9 mouse cellular contexts compared by ENCODE assay signal in the genomic region with DNA sequence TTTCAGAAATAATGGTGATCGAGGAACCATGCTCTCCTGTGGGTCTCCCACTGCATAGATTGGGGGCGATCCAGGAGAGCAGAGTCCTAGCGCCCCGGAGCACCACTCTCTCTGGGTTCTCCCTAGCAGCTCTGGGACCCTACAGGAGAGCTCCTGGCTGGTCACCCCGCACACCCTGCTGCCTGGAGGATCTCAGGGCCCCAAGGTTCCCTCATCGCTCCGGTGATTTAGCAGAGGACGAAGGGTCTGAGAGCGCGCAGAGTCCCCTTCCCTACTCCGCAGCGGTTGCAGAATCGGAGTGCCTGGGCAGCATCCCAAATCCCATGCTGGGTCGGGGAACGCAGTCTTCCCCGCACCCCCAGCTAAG. TPM values are rescaled to one million over a fixed set of nuclear protein-coding genes. Genes with fewer than 3 reads are reported as not detected.
DNase-seq lines count a peak whose midpoint lies in the region; ATAC-seq and TF ChIP-seq lines count a peak whose summit lies in the region.
"Had no signal": no experiment of that assay in that cellular context is flagged by ENCODE, and none has a peak within 500 bp of the region (broad histone marks: within the 10 kb centered on the region; RNA-seq: fewer than 3 reads in every experiment).

No protein-coding gene starts in this region.

- peak overlapping the region; percentile 100 for H3K9ac ChIP-seq in heart, adult 2 months (ENCODE audit: low read depth, low read length)
- H3K9ac ChIP-seq in intestine, embryonic 16.5 days (ENCODE audit: low read depth, low read length), result peak overlapping the region; percentile 86

- H3K4me1 ChIP-seq in heart, adult 2 months (ENCODE audit: control insufficient read depth, insufficient read depth, low read length), result peaks cover 7% of the 10 kb centered on the region
- H3K4me1 ChIP-seq in thymus, adult 2 months (replicated peaks; ENCODE audit: control insufficient read depth, insufficient read depth, low read length), result peaks cover 10% of the 10 kb centered on the region; the same call in 1 of the 2 replicates
- 0 out of 2 replicates have a peak, but pooled peaks cover 2% of the 10 kb centered on the region for H3K4me1 ChIP-seq in intestine, embryonic 16.5 days (ENCODE audit: control insufficient read depth, insufficient read depth, low read length)

- TF ChIP-seq CTCF in heart, adult 2 months (IDR thresholded peaks at IDR 0.05), result no peak
- no peak for TF ChIP-seq CTCF in thymus, adult 2 months (IDR thresholded peaks at IDR 0.05; ENCODE audit: borderline replicate concordance, control insufficient read depth, extremely low read depth, insufficient read depth, low read length, poor library complexity)

- peak overlapping the region; percentile 82 for H3K4me3 ChIP-seq in heart, adult 2 months
- peak overlapping the region; percentile 53 for H3K4me3 ChIP-seq in thymus, adult 2 months (ENCODE audit: control insufficient read depth, insufficient read depth, low read length)
- peak overlapping the region; percentile 80 for H3K4me3 ChIP-seq in intestine, embryonic 16.5 days (ENCODE audit: low read length)
- peak overlapping the region; percentile 16 for H3K4me3 ChIP-seq in myocyte

- H3K27me3 ChIP-seq in heart, adult 2 months (ENCODE audit: control insufficient read depth, insufficient read depth, low read length), result no peaks in the 10 kb centered on the region
- H3K27me3 ChIP-seq in thymus, adult 2 months (ENCODE audit: control insufficient read depth, insufficient read depth, low read length), result peaks cover 2% of the 10 kb centered on the region
- H3K27me3 ChIP-seq in intestine, embryonic 16.5 days (replicated peaks; ENCODE audit: control insufficient read depth, insufficient read depth, low read length), result no peaks in the 10 kb centered on the region
- peaks cover 7% of the 10 kb centered on the region for H3K27me3 ChIP-seq in myocyte (ENCODE audit: control insufficient read depth, insufficient read depth, insufficient read length)

- H3ac ChIP-seq in myocyte (ENCODE audit: control insufficient read depth, insufficient read length), result peak overlapping the region; percentile 7

- H3K36me3 ChIP-seq in heart, adult 2 months (ENCODE audit: control insufficient read depth, insufficient read depth, low read length), result peaks cover 7% of the 10 kb centered on the region
- H3K36me3 ChIP-seq in thymus, adult 2 months (ENCODE audit: control insufficient read depth, insufficient read depth, low read length), result no peaks in the 10 kb centered on the region
- H3K36me3 ChIP-seq in intestine, embryonic 16.5 days (ENCODE audit: control insufficient read depth, insufficient read depth, low read length), result no peaks in the 10 kb centered on the region
- no peaks in the 10 kb centered on the region for H3K36me3 ChIP-seq in myocyte (ENCODE audit: control insufficient read depth, insufficient read depth)

- peaks cover 2% of the 10 kb centered on the region for H3K79me2 ChIP-seq in heart, adult 2 months (replicated peaks; ENCODE audit: control insufficient read depth, insufficient read depth, low read length)
- no peaks in the 10 kb centered on the region for H3K79me2 ChIP-seq in myocyte (ENCODE audit: control insufficient read depth, insufficient read depth)

- under 1% methylated on average over 16 of the region's 16 CpGs for WGBS in heart, adult 2 months
- WGBS in thymus, adult 2 months, result 2% methylated on average over 16 of the region's 16 CpGs
- WGBS in intestine, embryonic 16.5 days, result 1% methylated on average over 16 of the region's 16 CpGs

- no peak for DNase-seq in heart, adult 2 months
- no peak for DNase-seq in heart, postnatal 4 days
- DNase-seq in thymus, adult 2 months, result no peak
- no peak for DNase-seq in thymus, postnatal 0 days (ENCODE audit: low spot score)
- DNase-seq in right cerebral cortex, postnatal 14 days, result no peak
- DNase-seq in Muller cell, postnatal 12 days (ENCODE audit: inconsistent ontology term), result no peak

- intact Hi-C loops in heart, adult 2 months (cut with DNase I), result loop anchor here (1.0 to 5.0 kb wide), 6 partner anchors 9 to 205 kb away; a partner anchor contains a TSS

- H3K27ac ChIP-seq in heart, adult 2 months, result peak overlapping the region; percentile 97
- no peak overlapping the region for H3K27ac ChIP-seq in thymus, adult 2 months (ENCODE audit: control insufficient read depth, insufficient read depth, low read length)
- peak overlapping the region; percentile 34 for H3K27ac ChIP-seq in intestine, embryonic 16.5 days (ENCODE audit: low read length)
- H3K27ac ChIP-seq: macrophage had no signal

- no peak for TF ChIP-seq EP300 in heart, adult 2 months (IDR thresholded peaks at IDR 0.05; ENCODE audit: insufficient read depth, low read depth, low read length)

- no peak for TF ChIP-seq POLR2A in heart, adult 2 months (IDR thresholded peaks at IDR 0.05; ENCODE audit: insufficient read depth, low read depth, low read length)
- no peak for TF ChIP-seq POLR2A in thymus, adult 2 months (IDR thresholded peaks at IDR 0.05; ENCODE audit: control insufficient read depth, extremely low read depth, insufficient read depth, low read length, poor library complexity)
- TF ChIP-seq POLR2A in myocyte (IDR thresholded peaks at IDR 0.05; ENCODE audit: insufficient read length, low read depth), result no peak

- peak; percentile 58 for ATAC-seq in intestine, embryonic 16.5 days

- no peaks in the 10 kb centered on the region for H3K9me3 ChIP-seq in intestine, embryonic 16.5 days (ENCODE audit: control insufficient read depth, low read length)

- peak overlapping the region; percentile 62 for H3K4me2 ChIP-seq in intestine, embryonic 16.5 days (ENCODE audit: low read depth, low read length)
- H3K4me2 ChIP-seq in myocyte (ENCODE audit: low read depth), result peak overlapping the region; percentile 69

TF ChIP-seq in myocyte, 11 proteins besides CTCF, POLR2A, EP300 and RAD21:
- TF ChIP-seq MYOG (IDR thresholded peaks at IDR 0.05; ENCODE audit: control insufficient read depth in 1 of 3, insufficient read depth in 1 of 3, insufficient read length in 2 of 3, low read depth in 2 of 3), result no peak
- TF ChIP-seq USF1 (IDR thresholded peaks at IDR 0.05; ENCODE audit: low read depth), result no peak
- no peak for TF ChIP-seq CEBPB (IDR thresholded peaks at IDR 0.05; ENCODE audit: insufficient read depth, poor library complexity, severe bottlenecking)
- TF ChIP-seq E2F4 (IDR thresholded peaks at IDR 0.05; ENCODE audit: insufficient read depth), result no peak
- TF ChIP-seq MYOD1 (IDR thresholded peaks at IDR 0.05; ENCODE audit: control insufficient read depth in 1 of 3, insufficient read length in 2 of 3, low read depth in 2 of 3), result no peak
- TF ChIP-seq MAX (IDR thresholded peaks at IDR 0.05; ENCODE audit: low read depth), result no peak
- no peak for TF ChIP-seq POLR2AphosphoS2 (IDR thresholded peaks at IDR 0.05; ENCODE audit: insufficient read length, low read depth)
- TF ChIP-seq TCF12 (IDR thresholded peaks at IDR 0.05; ENCODE audit: insufficient read depth, poor library complexity, severe bottlenecking), result no peak
- TF ChIP-seq SRF (IDR thresholded peaks at IDR 0.05; ENCODE audit: control insufficient read depth, insufficient read length, low read depth), result no peak
- TF ChIP-seq REST (IDR thresholded peaks at IDR 0.05; ENCODE audit: insufficient read depth, insufficient read length), result no peak
- TF ChIP-seq TCF3 (IDR thresholded peaks at IDR 0.05; ENCODE audit: insufficient read length, low read depth), result no peak
TF ChIP-seq in myocyte: peak in this region for 0.

RNA-seq across cellular contexts. Expression of a gene that starts 1.4 kb away (rescaled TPM):
- 10 to 100 TPM; 37.7 to 47.0 TPM for total RNA-seq in heart, adult 2 months (2021)
- polyA plus RNA-seq in heart, adult 2 months (2012; rRNA removed), result 29.6 and 33.7 TPM in 2 replicates
- 10 to 100 TPM; 23.4 to 29.1 TPM for total RNA-seq in heart, postnatal 4 days (2021)
- 17.5 and 21.8 TPM in 2 replicates for polyA plus RNA-seq in thymus, adult 2 months (2012; rRNA removed)
- polyA plus RNA-seq in thymus, postnatal 0 days (2015; fragmentation: Nextera tagmentation; extraction: Ambion mirVana), result 18.7 and 20.4 TPM in 2 replicates
- 22.5 and 23.5 TPM in 2 replicates for polyA plus RNA-seq in intestine, embryonic 16.5 days (2015; fragmentation: Nextera tagmentation; extraction: Ambion mirVana)
- 0.18 TPM for polyA plus RNA-seq in myocyte (2012; fragmentation: generic; extraction: Trizol)

Comparison
In these comparisons a context has a peak if more than half of its experiments do, and no peak if none do; other contexts are left out.
1. H3K4me3 ChIP-seq: peak in every context shown above with its lines; median percentile 82 in heart, adult 2 months; 80 in intestine, embryonic 16.5 days; 53 in thymus, adult 2 months; 16 in myocyte.
2. RNA of a gene that starts 1.4 kb away (polyA plus RNA-seq): 29.6 to 33.7 TPM in heart, adult 2 months, 22.5 to 23.5 TPM in intestine, embryonic 16.5 days, 17.5 to 21.8 TPM in thymus, adult 2 months and 18.7 to 20.4 TPM in thymus, postnatal 0 days; 0.18 TPM in myocyte (single experiment); every median in the first group is over 10 times any median in the second.